Mouse (Mus musculus): ENCODE results near the gene Tmem229a. TPM values are rescaled to one million over a fixed set of nuclear protein-coding genes. Genes with fewer than 3 reads are reported as not detected.

The Tmem229a gene
- polyA plus RNA-seq (2016; fragmentation: Nextera tagmentation; extraction: Ambion mirVana): 1.6 and 1.7 TPM in 2 replicates

GRCm38 (mm10) chr6:24955946-24956585 lies at the start of gene Tmem229a:
Gene Tmem229a (minus strand): TSS chr6:24956297.
- Histone ChIP-seq H3K36me3 (no peaks in the 10 kb centered on the region), H3K9me3 (replicated peaks) (no peaks in the 10 kb centered on the region), H3K4me2 (replicated peaks) (peak within 1 kb of the TSS; percentile 90), H3K4me3 (peak within 1 kb of the TSS; percentile 74), H3K4me1 (peaks cover 5% of the 10 kb centered on the region; the same call in 1 of the 2 replicates), H3K27ac (peak within 1 kb of the TSS; percentile 69), H3K9ac (peak within 1 kb of the TSS; percentile 84), H3K27me3 (peaks cover 3% of the 10 kb centered on the region)
- WGBS: under 1% methylated on average over 44 of the region's 46 CpGs
- ATAC-seq (ENCODE audit: low FRiP score): peak; percentile 92

GRCm38 (mm10) chr6:24993754-24994153 lies 37.7 kb upstream of the Tmem229a start:
- H3K4me1 ChIP-seq: no peaks in the 10 kb centered on the region
- no peak overlapping the region for H3K9ac ChIP-seq
- WGBS: 69% methylated on average over 2 of the region's 2 CpGs
- no peak overlapping the region for H3K27ac ChIP-seq
- no peaks in the 10 kb centered on the region for H3K9me3 ChIP-seq (replicated peaks)
- H3K4me2 ChIP-seq (replicated peaks): no peak overlapping the region
- no peak for ATAC-seq (ENCODE audit: low FRiP score)
- H3K36me3 ChIP-seq: no peaks in the 10 kb centered on the region
- H3K4me3 ChIP-seq: no peak overlapping the region
- no peaks in the 10 kb centered on the region for H3K27me3 ChIP-seq

GRCm38 (mm10) chr6:24989836-24990235 lies 33.7 kb upstream of the Tmem229a start:
- Histone ChIP-seq H3K9me3 (replicated peaks) (no peaks in the 10 kb centered on the region), H3K4me2 (replicated peaks) (no peak overlapping the region), H3K9ac (no peak overlapping the region), H3K27me3 (no peaks in the 10 kb centered on the region), H3K4me3 (no peak overlapping the region), H3K27ac (no peak overlapping the region), H3K36me3 (no peaks in the 10 kb centered on the region), H3K4me1 (no peaks in the 10 kb centered on the region)
- ATAC-seq (ENCODE audit: low FRiP score): no peak

- 61% methylated on average over 2 of the region's 2 CpGs for WGBS
- ATAC-seq (ENCODE audit: low FRiP score): no peak
- Histone ChIP-seq H3K27me3 (no peaks in the 10 kb centered on the region), H3K9me3 (replicated peaks) (no peaks in the 10 kb centered on the region), H3K4me2 (replicated peaks) (no peak overlapping the region), H3K9ac (no peak overlapping the region), H3K4me1 (no peaks in the 10 kb centered on the region), H3K27ac (no peak overlapping the region), H3K4me3 (no peak overlapping the region), H3K36me3 (no peaks in the 10 kb centered on the region)
Measured at GRCm38 (mm10) chr6:24976176-24976575, 20.1 kb upstream of the Tmem229a start.

- Histone ChIP-seq H3K4me3 (no peak overlapping the region), H3K9ac (no peak overlapping the region), H3K36me3 (no peaks in the 10 kb centered on the region), H3K9me3 (replicated peaks) (no peaks in the 10 kb centered on the region), H3K27ac (no peak overlapping the region), H3K27me3 (no peaks in the 10 kb centered on the region), H3K4me2 (replicated peaks) (no peak overlapping the region), H3K4me1 (no peaks in the 10 kb centered on the region)
- no peak for ATAC-seq (ENCODE audit: low FRiP score)
- WGBS: 91% methylated on average over 3 of the region's 3 CpGs
Measured at GRCm38 (mm10) chr6:24968471-24969223, 12.6 kb upstream of the Tmem229a start.

GRCm38 (mm10) chr6:24967726-24968125 lies 11.6 kb upstream of the Tmem229a start:
- Histone ChIP-seq H3K4me2 (replicated peaks) (no peak overlapping the region), H3K4me3 (no peak overlapping the region), H3K9me3 (replicated peaks) (no peaks in the 10 kb centered on the region), H3K9ac (no peak overlapping the region), H3K36me3 (no peaks in the 10 kb centered on the region), H3K4me1 (no peaks in the 10 kb centered on the region), H3K27me3 (no peaks in the 10 kb centered on the region), H3K27ac (no peak overlapping the region)
- no peak for ATAC-seq (ENCODE audit: low FRiP score)
- 91% methylated on average over 7 of the region's 7 CpGs for WGBS

- Histone ChIP-seq H3K27me3 (no peaks in the 10 kb centered on the region), H3K4me3 (no peak overlapping the region), H3K4me2 (replicated peaks) (no peak overlapping the region), H3K9me3 (replicated peaks) (no peaks in the 10 kb centered on the region), H3K27ac (no peak overlapping the region), H3K9ac (no peak overlapping the region), H3K36me3 (no peaks in the 10 kb centered on the region), H3K4me1 (no peaks in the 10 kb centered on the region)
- no peak for ATAC-seq (ENCODE audit: low FRiP score)
- WGBS: 79% methylated on average over 2 of the region's 2 CpGs
Measured at GRCm38 (mm10) chr6:24966010-24966682, 10.0 kb upstream of the Tmem229a start.

- H3K9ac ChIP-seq: no peak overlapping the region
- no peak for ATAC-seq (ENCODE audit: low FRiP score)
- WGBS: 79% methylated on average over 5 of the region's 5 CpGs
Measured at GRCm38 (mm10) chr6:24963754-24964153, 7.7 kb upstream of the Tmem229a start.

GRCm38 (mm10) chr6:24956586-24956973 lies 483 bp upstream of the Tmem229a start:
- Histone ChIP-seq H3K9me3 (replicated peaks) (no peaks in the 10 kb centered on the region), H3K4me3 (peak overlapping the region; percentile 74), H3K27me3 (peaks cover 3% of the 10 kb centered on the region), H3K27ac (no peak overlapping the region), H3K4me1 (peaks cover 5% of the 10 kb centered on the region; the same call in 1 of the 2 replicates), H3K9ac (peak overlapping the region; percentile 84; the same call in 1 of the 2 replicates), H3K36me3 (no peaks in the 10 kb centered on the region), H3K4me2 (replicated peaks) (peak overlapping the region; percentile 90)
- 7% methylated on average over 5 of the region's 5 CpGs for WGBS
- ATAC-seq (ENCODE audit: low FRiP score): no peak

More at GRCm38 (mm10) chr6:24963754-24964153, 7.7 kb upstream of the Tmem229a start:
- Histone ChIP-seq H3K27ac (no peak overlapping the region), H3K4me2 (replicated peaks) (no peak overlapping the region), H3K27me3 (no peaks in the 10 kb centered on the region), H3K4me3 (no peak overlapping the region), H3K9me3 (replicated peaks) (no peaks in the 10 kb centered on the region), H3K4me1 (no peaks in the 10 kb centered on the region), H3K36me3 (no peaks in the 10 kb centered on the region)

- WGBS: under 1% methylated on average over 84 of the region's 91 CpGs
- H3K4me3 ChIP-seq: peak overlapping the region; percentile 74
Measured at GRCm38 (mm10) chr6:24955131-24955945, 759 bp downstream of the Tmem229a start.

GRCm38 (mm10) chr6:24954126-24954525 lies 2.0 kb downstream of the Tmem229a start:
- Histone ChIP-seq H3K27me3 (peaks cover 3% of the 10 kb centered on the region), H3K4me2 (replicated peaks) (no peak overlapping the region), H3K4me1 (peaks cover 5% of the 10 kb centered on the region; the same call in 1 of the 2 replicates), H3K27ac (no peak overlapping the region), H3K9me3 (replicated peaks) (no peaks in the 10 kb centered on the region), H3K9ac (no peak overlapping the region), H3K4me3 (no peak overlapping the region), H3K36me3 (no peaks in the 10 kb centered on the region)
- WGBS: 81% methylated on average over 5 of the region's 5 CpGs
- ATAC-seq (ENCODE audit: low FRiP score): no peak

More at GRCm38 (mm10) chr6:24955131-24955945, 759 bp downstream of the Tmem229a start:
- H3K9ac ChIP-seq: peak overlapping the region; percentile 84
- H3K9me3 ChIP-seq (replicated peaks): no peaks in the 10 kb centered on the region
- H3K27me3 ChIP-seq: peaks cover 3% of the 10 kb centered on the region
- ATAC-seq (ENCODE audit: low FRiP score): peak; percentile 80
- peaks cover 5% of the 10 kb centered on the region; the same call in 1 of the 2 replicates for H3K4me1 ChIP-seq
- H3K36me3 ChIP-seq: no peaks in the 10 kb centered on the region
- H3K27ac ChIP-seq: peak overlapping the region; percentile 69
- peak overlapping the region; percentile 90 for H3K4me2 ChIP-seq (replicated peaks)

All from hindbrain, embryonic 12.5 days (tissue).